Mouse (Mus musculus): ENCODE measurements at regions not wholly inside any gene's neighbourhood (a gene's known extent, or its start where the extent isn't known, plus 50 kb on each side); places are given as distances from the start of the nearest gene placed in this dataset.

DNA sequence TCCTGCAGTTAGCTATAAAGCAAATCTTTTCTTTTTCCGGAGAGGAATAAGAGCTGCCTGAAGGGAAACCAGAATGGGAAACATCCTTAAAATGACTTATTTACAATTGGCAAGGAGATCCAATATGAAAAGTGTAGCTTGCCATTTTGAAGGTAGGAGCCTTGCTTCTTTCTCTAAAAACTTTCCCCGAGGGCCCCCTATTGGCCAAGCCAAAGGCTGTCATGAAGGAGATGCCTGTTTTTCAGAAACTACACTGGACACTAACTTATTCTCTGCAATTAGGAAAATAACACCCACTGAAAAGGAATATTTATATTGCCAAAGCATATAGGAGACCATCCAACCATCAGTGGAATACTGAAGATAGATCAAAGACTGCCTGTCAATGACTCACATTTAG is 312.8 kb upstream of the Thrb start:
- no peak for DNase-seq (ENCODE audit: low spot score)

DNA sequence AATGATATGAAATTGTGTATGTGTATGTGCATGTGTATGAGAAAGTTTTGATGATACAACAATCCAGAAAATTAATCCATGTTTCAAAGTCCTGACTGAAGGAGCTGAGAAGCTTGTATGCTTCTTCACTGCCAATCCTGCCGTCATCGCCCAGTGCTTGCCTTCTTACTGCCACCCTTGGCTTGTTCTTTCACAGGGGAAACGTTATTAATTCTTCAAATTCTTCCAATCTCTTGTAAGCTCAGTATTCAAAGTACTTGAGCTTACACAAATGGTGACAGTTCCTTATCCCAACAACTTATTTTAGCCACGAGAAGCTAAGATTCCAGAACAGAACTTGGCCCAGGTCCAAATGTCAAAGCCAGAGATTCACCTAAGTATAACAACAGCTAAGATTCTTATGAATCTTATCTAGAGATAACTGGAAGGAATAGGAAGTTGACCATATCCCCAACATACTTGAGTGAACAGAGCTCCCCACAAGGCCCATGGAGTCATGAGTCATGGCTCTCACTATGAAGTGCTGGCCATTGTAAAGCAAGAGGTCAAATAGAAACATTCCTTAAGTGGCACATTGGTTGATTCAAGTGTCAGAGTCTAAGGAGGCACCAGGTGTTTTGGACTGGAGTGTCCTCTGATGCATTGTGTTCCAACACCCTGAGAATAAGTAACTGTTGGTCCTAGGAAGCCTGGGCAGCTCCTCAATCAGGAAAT is 307.6 kb upstream of the Thrb start:
- DNase-seq (ENCODE audit: low spot score): no peak

DNA sequence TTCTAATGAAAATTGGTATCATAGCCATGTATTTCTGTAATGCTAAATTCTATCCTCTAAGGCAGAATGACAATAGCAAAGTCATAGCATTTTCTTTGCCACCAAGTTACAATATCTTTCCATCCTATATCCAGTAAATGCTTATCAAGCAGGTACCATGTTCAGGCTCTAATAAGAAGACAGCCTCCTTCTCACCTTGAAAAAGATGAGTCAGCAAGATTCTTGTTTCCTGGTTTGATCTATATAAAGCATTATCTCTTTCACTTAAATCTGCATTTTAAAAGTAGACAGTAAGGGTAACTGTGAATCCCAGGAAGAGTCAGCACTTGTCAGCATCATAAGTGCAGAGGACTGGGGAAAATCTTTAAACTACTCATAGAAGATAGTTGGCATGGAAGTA is 298.2 kb upstream of the Thrb start:
- no peak for DNase-seq (ENCODE audit: low spot score)

DNA sequence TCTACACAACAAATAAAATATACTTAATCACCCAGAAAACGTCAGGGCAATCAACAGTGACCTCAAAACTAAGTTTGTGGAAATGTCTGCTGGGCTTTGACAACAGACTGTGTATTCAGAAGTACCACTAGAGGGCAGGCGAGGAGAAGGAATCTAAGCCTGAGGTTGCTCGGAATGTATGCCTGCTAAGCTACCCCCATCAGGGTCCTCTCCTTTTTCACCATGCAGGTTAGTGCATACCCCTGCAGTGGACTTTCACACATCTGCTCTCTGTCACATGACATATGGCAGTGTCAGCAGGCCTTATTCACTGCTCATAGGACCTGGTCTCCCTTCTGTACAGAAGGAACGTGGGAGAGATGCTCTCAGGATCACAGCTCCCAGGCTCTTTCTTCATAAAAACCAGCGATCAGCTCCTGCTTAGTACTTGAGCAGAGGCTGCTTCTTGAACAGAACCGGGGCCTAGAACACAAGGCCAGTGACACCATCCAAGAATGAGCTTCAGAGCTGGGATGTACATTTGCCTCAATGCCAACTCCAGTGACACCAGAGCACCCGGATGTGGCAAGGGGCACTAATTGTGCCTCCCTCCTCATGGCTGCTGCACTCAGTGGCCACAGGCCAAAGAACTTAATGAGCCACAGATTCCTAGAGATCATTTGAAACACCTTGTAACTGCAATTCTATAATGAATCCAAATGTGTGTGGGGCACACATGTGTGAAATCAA is 257.1 kb upstream of the Thrb start:
- DNase-seq (ENCODE audit: low spot score): peak; percentile 49

DNA sequence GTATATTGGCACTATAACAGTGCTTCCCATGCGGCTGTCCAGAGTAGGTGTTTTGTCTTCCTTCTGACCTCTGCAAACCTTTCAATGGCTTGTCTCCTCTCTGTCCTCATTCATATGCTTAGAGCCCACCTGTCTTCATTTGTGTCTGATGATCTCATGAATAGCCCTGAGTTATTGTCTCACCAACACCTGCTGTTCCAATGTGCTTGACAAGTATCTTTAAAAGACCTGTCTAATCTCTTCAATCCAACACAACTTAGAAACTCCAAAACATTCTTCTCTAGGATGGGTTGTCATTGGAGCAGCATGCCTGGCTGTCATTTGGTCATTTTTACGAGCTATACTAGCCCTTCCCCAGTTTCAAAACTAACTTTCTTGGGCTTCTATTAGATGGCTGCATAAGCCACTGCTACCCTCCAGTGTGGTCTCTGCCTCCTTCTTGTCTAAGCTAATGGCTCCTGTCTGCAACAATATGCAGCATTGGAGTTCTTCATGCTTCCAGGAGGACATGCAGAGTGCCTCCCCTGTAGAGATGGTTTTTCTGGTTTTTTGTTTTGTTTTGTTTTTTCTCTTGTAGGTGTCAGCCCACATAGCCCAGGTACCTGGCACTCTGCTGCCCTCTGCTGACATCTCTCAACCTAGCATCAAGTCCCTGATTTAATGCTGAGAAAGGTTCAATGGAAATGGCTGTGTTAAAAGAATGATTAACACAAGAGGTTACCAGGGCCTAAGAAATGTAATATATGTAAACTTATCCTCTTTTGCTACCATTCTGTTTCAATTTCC is 254.3 kb upstream of the Thrb start:
- peak; percentile 23 for DNase-seq (ENCODE audit: low spot score)

DNA sequence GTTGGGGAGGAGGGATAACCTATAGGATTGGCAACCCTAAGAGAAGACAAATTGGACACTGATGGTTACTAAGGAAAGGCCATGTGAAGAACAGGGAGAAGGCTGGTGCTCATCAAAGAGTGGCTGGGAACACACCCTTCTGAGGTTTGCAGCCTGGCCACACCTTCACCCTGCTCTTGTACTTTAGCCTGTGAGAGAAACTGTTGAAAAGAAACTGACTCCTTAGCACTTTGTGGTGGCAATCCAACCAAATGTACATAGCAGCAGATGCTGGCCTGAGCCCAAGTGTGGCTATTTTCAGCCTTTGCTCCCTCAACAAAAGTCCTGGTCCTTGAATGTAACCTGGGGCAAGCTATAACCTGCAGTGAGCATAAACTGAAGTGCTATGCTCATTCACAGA is 253.2 kb upstream of the Thrb start:
- DNase-seq (ENCODE audit: low spot score): no peak

DNA sequence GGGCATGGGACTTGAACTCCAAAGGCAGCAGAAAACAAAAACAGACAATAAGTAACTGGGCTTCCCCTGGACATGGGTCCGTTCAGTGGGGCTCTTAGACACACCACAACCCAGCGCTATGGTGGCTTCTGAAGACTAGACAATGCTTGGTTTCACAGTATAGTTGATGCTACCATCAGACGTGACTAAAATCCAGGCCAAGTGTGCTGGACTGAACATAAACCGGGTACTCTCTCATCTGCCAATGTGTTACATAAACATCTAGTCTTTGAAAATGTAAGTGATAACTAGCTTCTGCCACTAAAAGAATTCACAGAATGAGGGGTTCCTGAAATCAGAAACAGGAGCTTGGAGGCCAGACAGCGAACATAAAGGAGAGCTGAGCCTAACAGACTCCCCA is 251.7 kb upstream of the Thrb start:
- DNase-seq (ENCODE audit: low spot score): no peak

DNA sequence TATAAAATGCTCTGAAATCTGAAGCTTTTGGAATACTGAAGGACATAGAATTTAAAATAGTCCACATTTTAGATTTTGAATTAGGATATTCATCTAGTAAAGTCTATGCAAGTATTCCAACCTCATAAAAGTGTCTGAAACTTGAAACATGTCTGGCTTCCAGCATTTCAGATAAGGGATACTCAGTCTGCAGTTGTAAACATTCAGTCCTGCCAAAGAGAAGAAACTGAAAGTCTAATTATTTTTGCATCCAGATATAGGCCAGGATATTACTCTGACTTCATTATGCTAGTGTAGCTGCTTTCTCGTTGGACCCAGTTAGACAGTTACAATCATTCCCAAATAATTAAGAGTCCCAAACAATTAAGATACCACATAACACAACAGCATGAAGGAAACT is 251.2 kb upstream of the Thrb start:
- DNase-seq (ENCODE audit: low spot score): no peak

DNA sequence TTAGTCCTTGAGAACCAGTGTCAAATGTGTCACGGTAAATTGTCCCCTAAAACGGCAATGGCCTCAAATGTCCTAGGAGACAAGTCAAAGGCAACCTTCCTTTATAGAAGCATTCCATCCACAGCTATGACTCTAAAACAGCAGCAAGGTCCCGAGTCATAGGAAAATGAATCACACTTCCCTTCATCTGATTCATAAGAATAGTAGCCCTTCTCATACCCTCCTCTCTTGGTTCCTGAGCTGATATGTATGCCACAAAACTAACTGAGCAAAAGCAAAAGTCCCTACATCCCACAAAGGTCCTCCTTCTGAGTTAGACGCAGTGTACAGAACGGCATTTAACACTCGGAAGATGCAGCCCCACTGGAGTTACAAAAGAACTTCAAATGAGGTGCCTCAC is 250.6 kb upstream of the Thrb start:
- no peak for DNase-seq (ENCODE audit: low spot score)

DNA sequence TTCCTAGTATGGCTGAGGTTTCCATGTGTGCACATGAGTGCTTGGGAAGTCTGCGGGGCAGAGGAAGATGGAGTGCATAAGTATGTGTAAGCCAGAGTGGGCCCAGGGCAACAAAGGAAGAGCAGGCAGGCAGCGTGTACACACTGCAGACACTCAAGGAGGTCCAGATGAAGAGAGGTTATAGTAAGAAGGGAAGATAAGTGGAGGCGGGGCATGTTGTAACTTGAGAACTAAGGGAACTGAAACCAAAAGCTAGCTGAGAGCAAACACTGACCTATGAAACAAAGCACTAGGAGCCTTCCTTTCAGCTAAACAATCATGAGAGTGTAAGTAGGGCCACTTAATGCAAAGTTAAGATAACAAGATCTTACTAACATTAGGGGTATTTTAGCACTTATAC is 249.3 kb upstream of the Thrb start:
- DNase-seq (ENCODE audit: low spot score): no peak

DNA sequence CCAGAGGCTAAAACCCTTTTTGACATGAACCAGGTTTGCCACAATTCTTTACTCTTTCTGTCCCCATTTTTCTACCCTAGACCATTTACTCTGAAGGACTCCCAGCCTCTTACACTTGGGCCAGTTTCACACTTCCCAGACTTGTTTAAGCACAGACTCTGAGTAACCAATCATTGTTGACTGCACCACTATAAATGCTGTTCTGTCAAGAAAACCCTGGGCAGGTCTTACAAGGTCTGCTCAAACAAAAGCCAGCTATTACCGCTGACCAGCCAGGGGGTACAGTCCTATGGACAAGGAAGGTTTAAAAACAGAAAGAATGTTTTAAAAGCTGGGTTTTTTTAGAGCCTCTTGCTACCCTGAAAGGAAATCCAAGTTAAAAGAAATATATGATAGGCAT is 248.8 kb upstream of the Thrb start:
- no peak for DNase-seq (ENCODE audit: low spot score)

DNA sequence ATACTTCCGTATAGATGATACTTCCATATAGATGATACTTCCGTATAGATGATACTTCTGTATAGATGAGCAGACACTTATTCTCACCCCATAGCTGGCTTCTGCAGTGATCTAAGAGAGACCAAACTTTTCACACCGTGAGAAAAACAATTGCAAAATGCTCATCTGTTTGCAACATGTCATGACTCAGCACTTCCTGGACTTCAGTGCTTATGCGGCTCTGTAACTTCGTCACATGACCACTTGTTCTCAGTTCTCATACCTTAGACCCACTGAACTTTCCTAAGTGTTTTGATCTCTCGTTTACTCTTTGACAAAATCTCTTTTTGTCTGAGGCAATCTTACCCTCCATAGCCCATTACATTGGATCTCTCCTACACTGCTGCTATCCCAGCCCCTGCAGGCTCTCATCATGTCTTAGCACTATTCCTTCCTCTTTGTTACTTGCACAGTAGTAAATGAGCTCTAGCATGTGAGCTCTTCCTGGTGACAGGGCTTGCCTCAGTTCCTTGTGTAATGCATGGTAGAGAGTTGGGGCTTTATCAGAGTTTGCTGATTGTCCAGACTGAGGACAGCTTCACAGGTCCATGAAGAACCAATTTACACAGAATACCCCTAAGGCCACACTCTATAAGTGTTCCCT is 245.7 kb upstream of the Thrb start:
- no peak for DNase-seq (ENCODE audit: low spot score)

DNA sequence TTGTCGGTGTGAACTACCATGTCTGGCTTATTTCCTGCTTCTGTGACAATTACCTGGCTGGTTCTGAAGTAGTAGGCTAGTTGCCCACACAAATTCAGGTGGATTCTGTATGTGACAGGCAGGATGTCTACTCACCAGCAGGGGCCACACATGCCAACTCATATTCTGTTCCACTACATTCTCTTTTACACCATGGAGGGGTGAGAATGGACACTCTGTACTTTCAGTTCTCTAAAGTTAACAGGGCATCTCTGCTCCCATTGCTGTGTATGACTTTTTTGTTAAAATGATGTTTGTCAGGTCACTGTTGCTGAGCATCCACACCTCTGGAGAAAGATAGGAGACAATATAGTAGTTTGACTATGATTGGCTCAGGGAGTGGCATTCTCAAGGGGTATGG is 232.3 kb upstream of the Thrb start:
- DNase-seq (ENCODE audit: low spot score): no peak

DNA sequence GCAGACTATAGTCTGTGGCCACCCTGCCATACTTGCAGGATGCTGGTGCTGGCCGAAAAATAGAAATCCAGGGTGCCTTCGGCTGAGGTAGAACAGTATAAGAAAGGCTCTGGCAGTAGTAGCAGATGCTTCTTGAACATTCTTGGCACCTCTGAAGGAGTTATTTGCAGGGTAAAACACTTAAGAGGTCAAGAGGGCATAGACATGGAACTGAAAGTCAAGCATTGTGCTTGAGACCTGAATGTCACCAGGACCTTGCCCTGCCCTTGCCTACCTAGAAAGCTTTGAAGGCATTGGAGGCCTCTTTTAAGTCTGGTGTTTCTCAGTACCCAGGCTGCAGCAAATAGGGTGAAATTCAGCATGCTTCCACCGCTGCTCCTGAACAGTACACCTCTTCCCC is 230.9 kb upstream of the Thrb start:
- no peak for DNase-seq (ENCODE audit: low spot score)

DNA sequence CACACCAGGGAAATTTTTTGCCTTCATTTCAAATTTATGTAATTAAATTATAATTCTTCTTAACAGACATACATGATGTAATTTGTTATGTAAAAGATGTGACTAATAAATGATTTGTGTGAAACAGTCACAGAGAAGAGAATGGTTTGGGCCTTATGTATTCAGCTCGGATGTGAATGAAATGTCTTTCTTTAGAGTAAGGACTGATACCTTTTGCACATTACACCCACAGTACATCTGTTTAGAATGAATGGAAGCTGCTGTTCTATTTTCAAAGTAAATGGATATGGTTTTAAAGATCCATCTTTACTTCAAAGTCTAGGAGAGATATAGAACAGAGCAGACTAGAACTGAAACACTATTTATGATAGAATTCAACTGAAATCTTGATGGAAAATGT is 226.7 kb upstream of the Thrb start:
- no peak for DNase-seq (ENCODE audit: low spot score)

DNA sequence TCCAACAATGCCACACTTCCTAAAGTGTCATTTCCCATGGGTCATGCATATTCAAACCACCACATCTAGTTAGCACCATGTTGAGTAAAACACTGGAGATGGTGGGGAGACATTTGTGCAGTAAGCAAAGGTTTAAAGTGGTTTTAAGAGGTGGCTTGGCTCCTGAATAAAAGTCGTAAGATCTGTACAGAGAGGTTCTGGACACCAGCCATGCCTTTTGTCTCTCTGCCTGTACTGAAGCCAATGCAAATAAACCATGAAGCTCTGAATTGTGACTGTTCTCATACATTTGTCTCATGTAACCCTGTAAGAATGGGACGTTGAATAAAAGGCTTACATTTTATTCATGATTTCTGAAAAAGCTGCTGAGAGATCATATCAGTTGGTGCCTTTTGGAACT is 202.1 kb upstream of the Thrb start:
- no peak for DNase-seq (ENCODE audit: low spot score)

DNA sequence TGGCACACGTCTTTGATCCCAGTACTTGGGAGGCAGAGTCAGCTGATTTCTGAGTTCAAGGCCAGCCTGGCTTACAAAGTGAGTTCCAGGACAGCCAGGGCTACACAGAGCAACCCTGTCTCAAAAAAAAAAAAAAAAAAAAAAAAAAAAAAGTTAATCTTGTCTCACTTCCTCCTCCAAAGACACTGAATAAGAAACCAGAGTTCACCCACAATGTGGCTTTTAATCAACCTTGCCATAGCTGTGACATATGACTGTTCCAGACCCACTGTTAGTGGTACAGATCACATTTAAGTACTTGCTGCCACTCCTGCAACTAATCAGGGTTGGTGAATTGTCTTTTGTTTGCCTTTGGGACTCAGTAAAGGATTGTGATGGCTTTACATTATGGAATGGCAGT is 181.1 kb upstream of the Thrb start:
- DNase-seq (ENCODE audit: low spot score): no peak

DNA sequence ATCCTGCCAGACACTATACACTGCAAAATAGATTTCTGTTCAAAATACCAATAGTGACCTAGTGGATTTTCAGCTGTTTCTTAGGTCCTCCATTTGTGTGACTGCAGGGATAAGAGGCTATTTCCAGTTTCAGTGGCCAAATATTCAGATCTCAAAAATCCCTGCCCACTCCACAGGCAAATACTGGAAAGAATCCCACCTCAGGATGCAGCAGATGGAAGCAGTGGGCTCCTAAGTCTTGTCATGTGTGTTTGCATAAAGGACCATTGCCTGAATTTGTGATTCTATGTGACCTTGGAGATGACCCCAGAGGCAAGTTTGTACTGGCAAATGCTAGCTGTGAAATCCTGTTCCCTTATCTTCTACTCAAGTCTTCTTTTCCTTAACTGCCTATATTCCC is 175.2 kb upstream of the Thrb start:
- no peak for DNase-seq (ENCODE audit: low spot score)

DNA sequence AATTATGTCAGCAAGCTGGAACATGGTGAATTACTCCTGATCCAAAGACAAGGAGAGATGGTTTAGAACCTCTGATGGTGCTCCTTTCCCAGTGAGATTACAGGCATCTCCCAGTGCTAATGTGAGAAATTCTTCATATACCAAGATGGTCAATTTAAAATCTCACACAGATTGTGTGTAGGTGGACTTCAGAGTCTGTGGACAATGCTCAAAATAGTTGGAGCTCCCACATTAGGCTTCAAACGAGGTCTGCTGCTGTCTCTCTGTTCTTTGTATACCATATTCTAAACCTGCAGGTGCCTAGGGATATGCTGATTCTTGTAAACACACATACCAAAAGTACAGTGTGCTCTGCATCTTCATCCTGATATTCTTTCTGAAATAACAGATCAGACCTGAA is 146.3 kb upstream of the Thrb start:
- DNase-seq (ENCODE audit: low spot score): no peak

DNA sequence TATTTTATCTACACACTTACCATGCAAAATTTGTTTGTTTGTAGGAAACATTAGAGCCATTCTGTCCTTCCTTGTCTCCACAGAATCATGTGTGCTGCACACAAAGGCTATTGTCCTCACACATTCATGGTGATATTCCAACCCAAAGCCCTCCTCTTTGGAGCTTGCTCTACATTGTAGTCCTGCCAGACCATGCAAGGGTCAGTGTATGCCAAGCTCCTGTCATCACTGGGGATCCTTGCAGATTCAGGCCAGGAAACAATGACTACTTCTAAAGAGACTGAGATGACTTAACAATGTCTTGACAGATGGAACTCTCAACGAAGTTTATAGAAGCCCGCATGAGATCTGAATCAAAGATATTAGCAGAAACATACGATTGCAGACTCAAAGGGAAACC is 137.4 kb upstream of the Thrb start:
- peak; percentile 12 for DNase-seq (ENCODE audit: low spot score)

DNA sequence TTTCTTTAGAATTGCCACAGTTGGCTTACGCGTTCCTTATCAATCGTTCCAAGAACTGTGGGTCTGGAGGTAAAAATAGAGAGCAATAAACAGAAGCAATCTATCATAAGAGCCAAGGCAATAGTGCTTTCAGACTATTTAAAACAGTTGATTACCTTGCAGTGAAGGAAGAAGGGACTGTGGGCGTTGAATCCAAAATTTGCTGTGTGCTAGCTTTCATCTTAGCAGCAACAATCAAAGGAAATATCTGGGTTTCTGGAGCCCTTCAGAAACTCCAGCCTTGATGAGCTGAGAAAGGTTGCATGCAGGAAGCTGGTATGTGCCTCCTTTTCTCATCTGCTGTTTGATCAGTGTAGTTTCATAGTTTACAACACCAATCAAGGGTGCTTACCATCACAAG is 136.1 kb upstream of the Thrb start:
- DNase-seq (ENCODE audit: low spot score): no peak

DNA sequence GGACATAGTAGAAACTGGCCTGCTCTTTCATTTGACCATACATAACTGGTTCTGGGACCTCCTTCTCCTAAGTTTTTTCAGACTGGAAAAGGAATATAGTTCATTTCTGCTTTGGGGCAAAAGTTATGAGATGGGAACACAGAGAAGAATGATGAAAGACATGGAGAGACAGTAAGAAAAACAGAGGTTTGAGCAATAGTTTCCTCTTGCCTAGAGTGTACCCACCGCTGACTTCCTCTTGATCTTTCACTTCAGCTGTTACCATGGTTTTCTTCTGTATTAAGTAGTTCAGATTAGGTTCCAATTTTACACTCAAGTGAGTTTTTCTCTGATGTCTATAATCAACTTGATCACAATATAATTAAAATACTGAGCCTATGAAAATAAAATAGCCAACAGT is 120.7 kb upstream of the Thrb start:
- no peak for DNase-seq (ENCODE audit: low spot score)
